Mouse (Mus musculus) hindbrain, embryonic 16.5 days (tissue): ENCODE measurements around the gene Gon7. TPM values are rescaled to one million over a fixed set of nuclear protein-coding genes. Genes with fewer than 3 reads are reported as not detected.

Experiments used
- ATAC-seq: fragments of 200-750 bp; cut with Nextera tagmentation; 2 replicates; pipeline ENCODE4 v1.8.0; 2017; ENCODE audit warnings: moderate TSS enrichment, moderate library complexity
- H3K27ac ChIP-seq: fragments of 300-500 bp; sonication (generic); 2 replicates; pipeline ENCODE4 v1.5.1; 2014; ENCODE audit warnings: low read depth, mild to moderate bottlenecking, control low read depth, low read length, moderate library complexity
- H3K27me3 ChIP-seq: fragments of 300-500 bp; sonication (generic); replicated peaks from 2 replicates; pipeline ENCODE4 v1.6.1; 2014; ENCODE audit warnings: low read length; ENCODE audit not compliant: control insufficient read depth, insufficient read depth
- H3K36me3 ChIP-seq: fragments of 300-500 bp; sonication (generic); 2 replicates; pipeline ENCODE4 v1.6.1; 2014; ENCODE audit warnings: mild to moderate bottlenecking, low read length, moderate library complexity, mixed read lengths; ENCODE audit not compliant: control insufficient read depth, insufficient read depth
- H3K4me1 ChIP-seq: fragments of 300-500 bp; sonication (generic); 2 replicates; pipeline ENCODE4 v1.6.1; 2014; ENCODE audit warnings: low read depth, low read length; ENCODE audit not compliant: control insufficient read depth, insufficient read depth
- H3K4me2 ChIP-seq: fragments of 300-500 bp; sonication (generic); 2 replicates; pipeline ENCODE4 v1.6.1; 2014; ENCODE audit warnings: mild to moderate bottlenecking, low read length, control low read depth, moderate library complexity
- H3K4me3 ChIP-seq: fragments of 300-500 bp; sonication (generic); 2 replicates; pipeline ENCODE4 v1.5.1; 2014; ENCODE audit warnings: mild to moderate bottlenecking, low read length, control low read depth, moderate library complexity
- H3K9ac ChIP-seq: fragments of 300-500 bp; sonication (generic); 2 replicates; pipeline ENCODE4 v1.6.1; 2014; ENCODE audit warnings: low read depth, mild to moderate bottlenecking, control low read depth, low read length, moderate library complexity
- H3K9me3 ChIP-seq: fragments of 300-500 bp; sonication (generic); 2 replicates; pipeline ENCODE4 v1.6.1; 2014; ENCODE audit warnings: mild to moderate bottlenecking, low read length, moderate library complexity; ENCODE audit not compliant: control insufficient read depth
- WGBS: fragments of 180-500 bp; shearing (Covaris S2); extraction: QIAGEN DNeasy Blood & Tissue Kit; methylation state at CpG from one replicate; pipeline ENCODE4 v1.1.7; 2014; 5-methylcytosine and 5-hydroxymethylcytosine counted together
- polyA plus RNA-seq: library from polyadenylated mRNA; unstranded; fragments of >200 nt; fragmentation: Nextera tagmentation; extraction: Ambion mirVana; gene quantifications from 2 replicates; pipeline ENCODE4 v1.2.1, GENCODE M21; 2015

Gene Gon7
- polyA plus RNA-seq, 1 experiment from 2014 or later = 45.2 TPM

DNA sequence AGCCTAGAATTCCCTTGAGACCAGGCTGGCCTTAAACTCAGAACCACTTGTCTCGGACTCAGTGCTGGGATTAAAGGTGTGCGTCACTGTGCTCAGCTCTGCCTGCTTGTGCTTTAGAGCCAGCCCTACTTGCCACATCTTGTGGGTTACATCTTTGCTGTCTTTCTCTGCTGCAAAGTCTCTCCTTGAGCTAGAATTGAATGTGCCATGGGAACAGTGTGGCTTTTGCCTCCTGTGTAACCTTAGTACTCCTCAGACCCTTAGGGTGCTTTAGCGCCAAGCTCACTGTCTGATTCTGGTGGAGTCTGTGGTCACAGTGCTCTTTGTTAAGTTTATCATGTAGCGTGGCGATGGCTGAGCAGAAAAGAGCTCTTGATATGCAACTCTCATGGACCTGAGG lies 15.1 kb upstream of the Gon7 start:
- Histone ChIP-seq H3K36me3 (peaks cover 50% of the 10 kb centered on the region), H3K27ac (no peak overlapping the region), H3K4me2 (no peak overlapping the region), H3K27me3 (no peaks in the 10 kb centered on the region), H3K9ac (no peak overlapping the region), H3K4me3 (no peak overlapping the region), H3K4me1 (no peaks in the 10 kb centered on the region), H3K9me3 (no peaks in the 10 kb centered on the region)
- 93% methylated on average over 5 of the region's 5 CpGs for WGBS
- no peak for ATAC-seq

GRCm38 (mm10) chr12:102771601-102772000 lies 14.0 kb upstream of the Gon7 start:
- Histone ChIP-seq H3K4me1 (no peaks in the 10 kb centered on the region), H3K4me2 (no peak overlapping the region), H3K9ac (no peak overlapping the region), H3K4me3 (no peak overlapping the region), H3K36me3 (peaks cover 58% of the 10 kb centered on the region), H3K27me3 (no peaks in the 10 kb centered on the region), H3K27ac (no peak overlapping the region), H3K9me3 (no peaks in the 10 kb centered on the region)
- ATAC-seq = no peak
- WGBS = 99% methylated on average over 8 of the region's 8 CpGs

- H3K4me2 ChIP-seq = no peak overlapping the region
- no peak overlapping the region for H3K9ac ChIP-seq
- no peaks in the 10 kb centered on the region for H3K4me1 ChIP-seq
- peaks cover 55% of the 10 kb centered on the region for H3K36me3 ChIP-seq
- no peaks in the 10 kb centered on the region for H3K27me3 ChIP-seq
- 88% methylated on average over 4 of the region's 4 CpGs for WGBS
- H3K9me3 ChIP-seq = no peaks in the 10 kb centered on the region
- no peak for ATAC-seq
- no peak overlapping the region for H3K4me3 ChIP-seq
- H3K27ac ChIP-seq = no peak overlapping the region
Observed at GRCm38 (mm10) chr12:102769000-102769399, 11.4 kb upstream of the Gon7 start.

- H3K36me3 ChIP-seq = peaks cover 27% of the 10 kb centered on the region
- no peak for ATAC-seq
Observed at GRCm38 (mm10) chr12:102763696-102764095, 6.1 kb upstream of the Gon7 start.

DNA sequence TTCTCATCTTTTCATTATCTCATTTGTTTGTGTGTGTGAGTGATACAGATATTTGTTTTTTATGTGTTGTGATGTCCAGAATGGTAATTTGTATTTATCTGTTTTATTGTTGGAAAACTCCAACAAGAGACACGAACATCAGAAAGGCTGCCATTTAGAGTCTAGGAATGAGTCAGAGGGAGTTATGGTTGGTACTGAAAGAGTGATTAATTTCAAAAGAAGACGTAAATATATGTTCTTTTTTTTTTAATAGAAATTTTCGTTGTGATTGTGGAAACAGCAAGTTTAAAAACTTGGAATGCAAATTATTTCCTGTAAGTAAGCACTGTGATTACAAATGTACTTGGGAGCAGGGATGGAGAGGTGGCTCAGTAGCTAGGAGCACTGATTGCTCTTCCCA lies 4.1 kb upstream of the Gon7 start:
- 92% methylated on average over 3 of the region's 3 CpGs for WGBS
- H3K27me3 ChIP-seq = no peaks in the 10 kb centered on the region
- no peak overlapping the region for H3K4me3 ChIP-seq
- H3K9ac ChIP-seq = no peak overlapping the region
- H3K36me3 ChIP-seq = peaks cover 11% of the 10 kb centered on the region
- peaks cover 11% of the 10 kb centered on the region for H3K4me1 ChIP-seq
- no peak for ATAC-seq
- H3K27ac ChIP-seq = no peak overlapping the region
- H3K9me3 ChIP-seq = no peaks in the 10 kb centered on the region
- H3K4me2 ChIP-seq = no peak overlapping the region

More at GRCm38 (mm10) chr12:102763696-102764095, 6.1 kb upstream of the Gon7 start:
- no peak overlapping the region for H3K4me2 ChIP-seq
- no peak overlapping the region for H3K4me3 ChIP-seq
- H3K27ac ChIP-seq = no peak overlapping the region
- no peaks in the 10 kb centered on the region for H3K9me3 ChIP-seq
- H3K4me1 ChIP-seq = peaks cover 8% of the 10 kb centered on the region
- no peaks in the 10 kb centered on the region for H3K27me3 ChIP-seq
- H3K9ac ChIP-seq = no peak overlapping the region

- Histone ChIP-seq H3K9me3 (no peaks in the 10 kb centered on the region), H3K4me2 (peak overlapping the region; percentile 93), H3K27me3 (no peaks in the 10 kb centered on the region), H3K4me1 (peaks cover 20% of the 10 kb centered on the region), H3K4me3 (peak overlapping the region; percentile 82), H3K27ac (no peak overlapping the region), H3K36me3 (peaks cover 2% of the 10 kb centered on the region; the same call in 1 of the 2 replicates), H3K9ac (peak overlapping the region; percentile 84)
- 0% methylated on average over 5 of the region's 5 CpGs for WGBS
- ATAC-seq = no peak
Observed at GRCm38 (mm10) chr12:102758936-102759335, 1.3 kb upstream of the Gon7 start.

DNA sequence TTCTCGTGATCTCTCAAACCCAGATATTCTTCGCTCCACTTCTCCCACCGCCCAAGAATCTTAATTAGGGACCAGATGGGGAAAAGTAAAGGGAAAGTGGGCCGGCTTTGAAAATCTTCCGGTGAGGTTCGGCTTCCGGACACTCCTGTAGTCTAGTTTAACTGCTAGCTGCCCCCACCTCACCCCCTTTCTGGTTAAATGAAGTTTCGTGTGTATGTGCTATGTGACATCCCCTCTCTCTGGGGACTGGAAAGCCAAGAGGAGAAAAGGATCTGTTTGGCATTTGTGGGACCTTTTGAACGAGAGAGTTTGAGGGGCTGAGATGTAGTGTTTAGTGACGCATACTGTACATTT lies 777 bp upstream of the Gon7 start, which contains the start of gene Gm20604:
TSS of gene Gm20604 (minus strand) at position 270 of the 354 bp plus-strand sequence.
- Histone ChIP-seq H3K9me3 (no peaks in the 10 kb centered on the region), H3K4me3 (peak within 1 kb of the TSS; percentile 82), H3K36me3 (no peaks in the 10 kb centered on the region), H3K4me1 (peaks cover 20% of the 10 kb centered on the region), H3K27me3 (no peaks in the 10 kb centered on the region), H3K9ac (peak within 1 kb of the TSS; percentile 84), H3K27ac (peak within 1 kb of the TSS; percentile 91), H3K4me2 (peak within 1 kb of the TSS; percentile 93)
- WGBS = 0% methylated on average over 10 of the region's 10 CpGs
- no peak for ATAC-seq

- peaks cover 20% of the 10 kb centered on the region for H3K4me1 ChIP-seq
- ATAC-seq = peak; percentile 85
- no peaks in the 10 kb centered on the region for H3K36me3 ChIP-seq
- WGBS = 1% methylated on average over 46 of the region's 46 CpGs
- H3K27me3 ChIP-seq = no peaks in the 10 kb centered on the region
- peak overlapping the region; percentile 91 for H3K27ac ChIP-seq
- H3K9me3 ChIP-seq = no peaks in the 10 kb centered on the region
- H3K9ac ChIP-seq = peak overlapping the region; percentile 75
- H3K4me3 ChIP-seq = peak overlapping the region; percentile 82
- H3K4me2 ChIP-seq = peak overlapping the region; percentile 86
Observed at GRCm38 (mm10) chr12:102757055-102757688, 431 bp downstream of the Gon7 start.

DNA sequence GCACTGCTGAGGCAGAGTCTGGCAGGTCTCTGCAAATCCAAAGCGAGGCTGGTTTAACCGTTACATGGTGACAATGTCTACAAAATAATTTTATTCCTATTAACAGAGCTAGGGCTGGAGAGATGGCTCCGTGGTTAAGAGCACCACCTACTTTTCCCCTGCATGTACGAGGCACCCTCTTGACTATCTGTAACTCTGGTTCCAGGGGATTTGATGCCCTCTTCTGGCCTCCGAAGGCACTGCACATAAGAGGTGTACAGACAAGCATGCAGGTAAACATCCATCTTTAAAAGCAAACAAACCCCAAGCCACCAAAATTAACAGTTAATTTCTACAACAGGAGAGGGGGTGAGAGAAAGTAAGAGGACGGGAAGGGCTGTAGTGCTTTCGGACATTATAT lies 1.3 kb downstream of the Gon7 start:
- peak overlapping the region; percentile 86 for H3K4me2 ChIP-seq
- no peak overlapping the region for H3K27ac ChIP-seq
- no peaks in the 10 kb centered on the region for H3K36me3 ChIP-seq
- H3K9ac ChIP-seq = no peak overlapping the region
- H3K4me1 ChIP-seq = peaks cover 20% of the 10 kb centered on the region
- peak overlapping the region; percentile 82 for H3K4me3 ChIP-seq
- no peaks in the 10 kb centered on the region for H3K27me3 ChIP-seq
- no peak for ATAC-seq
- whole genome bisulfite sequencing = 83% methylated on average over 7 of the region's 7 CpGs
- H3K9me3 ChIP-seq = no peaks in the 10 kb centered on the region
